Mouse (Mus musculus): ENCODE measurements around the gene Zdhhc9. TPM values are rescaled to one million over a fixed set of nuclear protein-coding genes. Genes with fewer than 3 reads are reported as not detected.

Gene Zdhhc9
- 30.7 TPM for total RNA-seq (2023)

GRCm38 (mm10) chrX:48208519-48209185, at the start of gene Zdhhc9:
Gene Zdhhc9, minus strand, starts transcription at chrX:48208878.

DNA sequence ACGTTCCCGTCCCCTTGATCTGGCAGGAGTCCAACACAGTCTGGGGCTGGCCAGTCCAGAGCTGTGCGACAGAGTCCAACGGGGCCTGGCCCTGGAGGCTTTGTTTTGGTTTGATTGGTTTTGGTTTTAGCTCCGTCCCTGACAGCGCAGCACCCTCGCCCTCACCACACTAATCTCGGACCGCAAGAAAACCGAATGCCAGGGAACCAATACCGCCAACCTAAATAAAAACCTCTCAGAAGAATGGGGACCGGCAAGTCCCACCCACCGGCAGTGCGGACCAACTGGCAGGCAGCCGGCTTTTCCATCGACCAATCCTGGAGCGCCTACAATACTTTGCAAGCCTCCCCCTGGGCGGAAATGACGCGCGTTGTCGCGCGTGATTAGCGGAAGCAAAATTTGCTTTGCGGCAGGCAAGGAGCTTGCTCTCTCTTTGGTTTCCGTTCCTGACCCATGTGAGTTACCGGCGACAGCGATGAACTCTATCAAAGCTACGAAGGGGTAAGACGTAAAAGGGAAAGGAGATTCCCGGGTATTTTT, 47.9 kb upstream of the Zdhhc9 start, which contains the start of gene Utp14a:
Gene Utp14a (plus strand): TSS at position 395 of the 540 bp plus-strand sequence.

DNA sequence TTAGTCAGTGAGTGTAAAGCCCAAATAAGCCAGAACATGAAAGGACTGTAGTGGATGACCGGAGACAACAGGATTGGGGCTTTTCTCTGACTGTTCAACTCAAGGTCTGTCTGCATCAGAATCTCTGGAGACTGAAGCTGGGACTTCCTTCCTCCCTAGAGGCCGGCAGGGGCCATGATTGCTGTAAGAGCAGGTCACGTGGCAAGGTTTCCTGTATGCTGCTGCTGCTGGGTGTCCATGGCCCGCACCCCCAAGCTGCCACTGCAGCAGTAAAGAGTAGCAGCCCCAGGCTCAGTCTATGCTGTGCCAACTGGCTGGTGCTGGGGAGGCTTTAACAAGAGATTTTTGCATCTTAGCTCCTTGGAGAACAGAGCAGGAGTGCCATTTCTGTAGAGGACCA, 62.4 kb downstream of the Zdhhc9 start, which contains the start of gene Sash3:
Gene Sash3 (plus strand): TSS at position 175 of the 400 bp plus-strand sequence.

Other genes starting within 250 kb of the Zdhhc9 start
- not detected for gene Apln, start 174.0 kb downstream of the Zdhhc9 start, total RNA-seq (2023)
- not detected for gene Xpnpep2, start 100.2 kb downstream of the Zdhhc9 start, total RNA-seq (2023)
- gene Sash3, start 62.4 kb downstream of the Zdhhc9 start, total RNA-seq (2023): 188 TPM
- gene Utp14a, start 48.0 kb upstream of the Zdhhc9 start, total RNA-seq (2023): 45.4 TPM
- gene Bcorl1, start 132.5 kb upstream of the Zdhhc9 start, total RNA-seq (2023): 15.2 TPM

Measured in CD4-positive naive resting alpha-beta T cell, adult 57 days (primary cell).